Mouse (Mus musculus) CH12.LX (cell line): ENCODE measurements around the gene Trpc5.

ENCODE experiments used
- BHLHE40 ChIP-seq: IDR thresholded peaks from 2 replicates; pipeline ENCODE4 v1.6.1; 2011; ENCODE audit warnings: mild to moderate bottlenecking, low read depth, low read length, improper control_type of control experiment
- CHD2 ChIP-seq: IDR thresholded peaks from 2 replicates; pipeline ENCODE4 v1.6.1; 2011; ENCODE audit warnings: low read length, improper control_type of control experiment
- CTCF ChIP-seq, 2 experiments: IDR thresholded peaks in 1 of 2; conservative IDR thresholded peaks in 1 of 2; 2 replicates each; pipeline ENCODE4 v1.5.1; 2011 to 2012; ENCODE audit warnings: low read depth in 2 of 2, low read length in 2 of 2, improper control_type of control experiment in 1 of 2, inconsistent platforms in 1 of 2, mild to moderate bottlenecking in 1 of 2, moderate library complexity in 1 of 2
- ELF1 ChIP-seq: IDR thresholded peaks from 2 replicates; pipeline ENCODE4 v1.6.1; 2014; ENCODE audit warnings: low read depth, mild to moderate bottlenecking, inconsistent platforms, low read length, improper control_type of control experiment
- EP300 ChIP-seq: IDR thresholded peaks from 2 replicates; pipeline ENCODE4 v1.6.1; 2011; ENCODE audit warnings: low read length, improper control_type of control experiment
- GABPA ChIP-seq: IDR thresholded peaks from 2 replicates; pipeline ENCODE4 v1.6.1; 2012; ENCODE audit warnings: low read depth, low read length, improper control_type of control experiment, inconsistent platforms; ENCODE audit not compliant: insufficient replicate concordance
- MXI1 ChIP-seq: IDR thresholded peaks from 2 replicates; pipeline ENCODE4 v1.6.1; 2011; ENCODE audit warnings: mild to moderate bottlenecking, low read depth, low read length, improper control_type of control experiment
- POLR2A ChIP-seq: IDR thresholded peaks from 2 replicates; pipeline ENCODE4 v1.6.1; 2011; ENCODE audit warnings: low read depth, mild to moderate bottlenecking, improper control_type of control experiment, low read length
- POLR2AphosphoS2 ChIP-seq: IDR thresholded peaks from 2 replicates; pipeline ENCODE4 v1.6.1; 2011; ENCODE audit warnings: low read depth, low read length, improper control_type of control experiment
- TCF12 ChIP-seq: IDR thresholded peaks from 2 replicates; pipeline ENCODE4 v1.6.1; 2014; ENCODE audit warnings: low read depth, mild to moderate bottlenecking, inconsistent platforms, low read length, improper control_type of control experiment

DNA sequence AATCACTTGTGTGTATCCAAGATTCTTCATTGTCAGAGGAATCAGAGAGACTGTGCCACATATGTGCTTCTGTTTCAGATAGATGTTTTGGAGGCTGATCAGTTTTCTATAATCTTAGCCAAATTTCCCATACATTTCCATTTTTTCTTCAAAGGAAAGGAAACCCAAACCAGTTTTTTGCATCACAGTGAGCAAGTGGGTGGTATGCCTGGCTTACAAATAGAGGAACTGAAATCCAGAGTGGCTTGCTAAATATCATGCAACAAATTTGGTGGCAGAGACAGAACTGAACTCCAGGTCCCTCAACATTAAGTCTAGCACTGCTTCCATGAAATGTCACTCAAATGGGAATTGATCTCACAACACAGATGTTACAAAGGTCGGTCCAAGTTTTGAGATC lies 266.9 kb downstream of the Trpc5 start:
- no peak for TF ChIP-seq POLR2A
- TF ChIP-seq CHD2 = no peak
- TF ChIP-seq EP300 = no peak
- TF ChIP-seq GABPA = no peak
- no peak for TF ChIP-seq CTCF (conservative IDR thresholded peaks at IDR 0.05 in 1 of 2, IDR thresholded peaks at IDR 0.05 in 1 of 2; ENCODE audit: low read depth in 2 of 2, low read length in 2 of 2)
- TF ChIP-seq BHLHE40 = no peak
- TF ChIP-seq TCF12 = no peak
- no peak for TF ChIP-seq MXI1
- TF ChIP-seq POLR2AphosphoS2 = no peak
- no peak for TF ChIP-seq ELF1
